Mouse (Mus musculus) midbrain, embryonic 14.5 days (tissue): ENCODE data around the gene Slc38a9. TPM values are rescaled to one million over a fixed set of nuclear protein-coding genes. Genes with fewer than 3 reads are reported as not detected.

ENCODE experiments used
- ATAC-seq: fragments of 200-750 bp; cut with Nextera tagmentation; 2 replicates; pipeline ENCODE4 v1.8.0; 2017; ENCODE audit warnings: moderate number of reproducible peaks, moderate library complexity; ENCODE audit not compliant: low FRiP score, low TSS enrichment
- DNase-seq: peaks from one replicate; pipeline ENCODE4 v3.0.0-alpha.2; 2015
- H3K27ac ChIP-seq: fragments of 300-500 bp; sonication (generic); replicated peaks from 2 replicates; pipeline ENCODE4 v1.5.1; 2014; ENCODE audit warnings: mild to moderate bottlenecking, low read depth, low read length, moderate library complexity
- H3K27me3 ChIP-seq: fragments of 300-500 bp; sonication (generic); 2 replicates; pipeline ENCODE4 v1.6.1; 2014; ENCODE audit warnings: low read length, control low read depth, mixed read lengths; ENCODE audit not compliant: control insufficient read depth, insufficient read depth
- H3K36me3 ChIP-seq: fragments of 300-500 bp; sonication (generic); 2 replicates; pipeline ENCODE4 v1.6.1; 2014; ENCODE audit warnings: low read length, control low read depth; ENCODE audit not compliant: control insufficient read depth, insufficient read depth
- H3K4me1 ChIP-seq: fragments of 300-500 bp; sonication (generic); 2 replicates; pipeline ENCODE4 v1.6.1; 2014; ENCODE audit warnings: mild to moderate bottlenecking, antibody characterized with exemption, low read length, control low read depth; ENCODE audit not compliant: control insufficient read depth, insufficient read depth
- H3K4me2 ChIP-seq: fragments of 300-500 bp; sonication (generic); 2 replicates; pipeline ENCODE4 v1.6.1; 2014; ENCODE audit warnings: mild to moderate bottlenecking, low read length, moderate library complexity
- H3K4me3 ChIP-seq: fragments of 300-500 bp; sonication (generic); replicated peaks from 2 replicates; pipeline ENCODE4 v1.5.1; 2014; ENCODE audit warnings: low read depth, low read length
- H3K9ac ChIP-seq: fragments of 300-500 bp; sonication (generic); replicated peaks from 2 replicates; pipeline ENCODE4 v1.6.1; 2014; ENCODE audit warnings: mild to moderate bottlenecking, low read length, moderate library complexity
- H3K9me3 ChIP-seq: fragments of 300-500 bp; sonication (generic); 2 replicates; pipeline ENCODE4 v1.6.1; 2016; ENCODE audit warnings: low read length, control low read depth, mixed read lengths; ENCODE audit not compliant: control insufficient read depth
- WGBS: fragments of 180-500 bp; shearing (Covaris S2); extraction: QIAGEN DNeasy Blood & Tissue Kit; methylation state at CpG from one replicate; pipeline ENCODE4 v1.1.7; 2014; 5-methylcytosine and 5-hydroxymethylcytosine counted together
- polyA plus RNA-seq: library from polyadenylated mRNA; unstranded; fragments of >200 nt; fragmentation: Nextera tagmentation; extraction: Ambion mirVana; gene quantifications from 2 replicates; pipeline ENCODE4 v1.2.1, GENCODE M21; 2014

Slc38a9 gene
- polyA plus RNA-seq, 1 experiment from 2014 or later, result 24.4 TPM

- ATAC-seq, result no peak
- Histone ChIP-seq H3K27ac (no peak overlapping the region), H3K4me2 (no peak overlapping the region), H3K4me3 (no peak overlapping the region), H3K4me1 (peaks cover 5% of the 10 kb centered on the region; the same call in 1 of the 2 replicates), H3K9ac (no peak overlapping the region), H3K36me3 (no peaks in the 10 kb centered on the region), H3K27me3 (no peaks in the 10 kb centered on the region), H3K9me3 (no peaks in the 10 kb centered on the region)
- WGBS, result 92% methylated on average over 10 of the region's 10 CpGs
- no peak for DNase-seq
Measured at GRCm38 (mm10) chr13:112746695-112747055, 86.1 kb downstream of the Slc38a9 start.

- H3K9me3 ChIP-seq, result no peaks in the 10 kb centered on the region
- H3K9ac ChIP-seq, result no peak overlapping the region
- DNase-seq (no peak), ATAC-seq (no peak)
- no peak overlapping the region for H3K4me3 ChIP-seq
- no peak overlapping the region for H3K27ac ChIP-seq
- H3K4me1 ChIP-seq, result peaks cover 6% of the 10 kb centered on the region; the same call in 1 of the 2 replicates
- no peaks in the 10 kb centered on the region for H3K36me3 ChIP-seq
- WGBS, result 83% methylated on average over 6 of the region's 6 CpGs
- no peak overlapping the region for H3K4me2 ChIP-seq
- no peaks in the 10 kb centered on the region for H3K27me3 ChIP-seq
Measured at GRCm38 (mm10) chr13:112747808-112748430, 87.4 kb downstream of the Slc38a9 start.

- no peaks in the 10 kb centered on the region for H3K27me3 ChIP-seq
- ATAC-seq, result no peak
- H3K9ac ChIP-seq, result no peak overlapping the region
- H3K9me3 ChIP-seq, result no peaks in the 10 kb centered on the region
- H3K4me3 ChIP-seq, result no peak overlapping the region
- 86% methylated on average over 11 of the region's 11 CpGs for WGBS
- DNase-seq, result no peak
- no peaks in the 10 kb centered on the region for H3K36me3 ChIP-seq
- no peak overlapping the region for H3K4me2 ChIP-seq
- peaks cover 6% of the 10 kb centered on the region; the same call in 1 of the 2 replicates for H3K4me1 ChIP-seq
- H3K27ac ChIP-seq, result no peak overlapping the region
Measured at GRCm38 (mm10) chr13:112748808-112749510, 88.4 kb downstream of the Slc38a9 start.

- ATAC-seq (no peak), DNase-seq (no peak)
- Histone ChIP-seq H3K9me3 (no peaks in the 10 kb centered on the region), H3K27me3 (no peaks in the 10 kb centered on the region), H3K36me3 (no peaks in the 10 kb centered on the region), H3K4me2 (no peak overlapping the region), H3K4me1 (peaks cover 6% of the 10 kb centered on the region; the same call in 1 of the 2 replicates), H3K27ac (no peak overlapping the region), H3K9ac (no peak overlapping the region), H3K4me3 (no peak overlapping the region)
- 87% methylated on average over 2 of the region's 2 CpGs for WGBS
Measured at GRCm38 (mm10) chr13:112749881-112750280, 89.3 kb downstream of the Slc38a9 start.

GRCm38 (mm10) chr13:112751454-112752308, 91.1 kb downstream of the Slc38a9 start:
- no peaks in the 10 kb centered on the region for H3K9me3 ChIP-seq
- DNase-seq, result peak; percentile 72
- no peaks in the 10 kb centered on the region for H3K27me3 ChIP-seq
- H3K36me3 ChIP-seq, result no peaks in the 10 kb centered on the region
- no peak; the same call in 1 of the 2 replicates for ATAC-seq
- peak overlapping the region; percentile 17; the same call in 1 of the 2 replicates for H3K4me2 ChIP-seq
- H3K27ac ChIP-seq, result no peak overlapping the region
- H3K4me3 ChIP-seq, result no peak overlapping the region
- 36% methylated on average over 18 of the region's 18 CpGs for WGBS
- H3K4me1 ChIP-seq, result peaks cover 6% of the 10 kb centered on the region; the same call in 1 of the 2 replicates
- no peak overlapping the region for H3K9ac ChIP-seq

- Histone ChIP-seq H3K9ac (no peak overlapping the region), H3K4me1 (peaks cover 6% of the 10 kb centered on the region; the same call in 1 of the 2 replicates), H3K4me2 (no peak overlapping the region), H3K9me3 (no peaks in the 10 kb centered on the region), H3K27ac (no peak overlapping the region), H3K27me3 (no peaks in the 10 kb centered on the region), H3K36me3 (no peaks in the 10 kb centered on the region), H3K4me3 (no peak overlapping the region)
- no peak for ATAC-seq
- 83% methylated on average over 11 of the region's 11 CpGs for WGBS
- no peak for DNase-seq
Measured at GRCm38 (mm10) chr13:112752309-112752975, 91.9 kb downstream of the Slc38a9 start.

- Histone ChIP-seq H3K27ac (no peak overlapping the region), H3K4me3 (no peak overlapping the region), H3K9ac (no peak overlapping the region), H3K9me3 (no peaks in the 10 kb centered on the region), H3K36me3 (no peaks in the 10 kb centered on the region), H3K4me1 (peaks cover 6% of the 10 kb centered on the region; the same call in 1 of the 2 replicates), H3K27me3 (no peaks in the 10 kb centered on the region), H3K4me2 (no peak overlapping the region)
- 93% methylated on average over 9 of the region's 9 CpGs for WGBS
- DNase-seq, result no peak
- no peak for ATAC-seq
Measured at GRCm38 (mm10) chr13:112753522-112753921, 93.0 kb downstream of the Slc38a9 start.

GRCm38 (mm10) chr13:112754871-112755270, 94.3 kb downstream of the Slc38a9 start:
- H3K4me1 ChIP-seq, result peaks cover 6% of the 10 kb centered on the region; the same call in 1 of the 2 replicates
- H3K27ac ChIP-seq, result no peak overlapping the region
- no peak overlapping the region for H3K4me3 ChIP-seq
- H3K27me3 ChIP-seq, result no peaks in the 10 kb centered on the region
- H3K4me2 ChIP-seq, result no peak overlapping the region
- H3K36me3 ChIP-seq, result no peaks in the 10 kb centered on the region
- WGBS, result 42% methylated on average over 4 of the region's 4 CpGs
- no peak for ATAC-seq
- no peak overlapping the region for H3K9ac ChIP-seq
- no peak for DNase-seq
- no peaks in the 10 kb centered on the region for H3K9me3 ChIP-seq
